Mouse (Mus musculus): ENCODE measurements around the gene Tmem219.
A peak's percentile ranks its signal among the peaks of the same experiment; 100 is the strongest.

Gene Tmem219

GRCm38 (mm10) chr7:126862147-126862784, 60.5 kb downstream of the Tmem219 start, which contains the start of gene Ino80e:
Ino80e (minus strand) TSS chr7:126862377.
- DNase-seq (ENCODE audit: low spot score in 2 of 2), result peak; percentile 86 to 92

- peak; percentile 94 to 96 for DNase-seq (ENCODE audit: low spot score in 2 of 2)
Observed at GRCm38 (mm10) chr7:126861429-126862130, 61.1 kb downstream of the Tmem219 start, which contains the start of gene Hirip3. Hirip3 (plus strand) TSS chr7:126861972.

DNA sequence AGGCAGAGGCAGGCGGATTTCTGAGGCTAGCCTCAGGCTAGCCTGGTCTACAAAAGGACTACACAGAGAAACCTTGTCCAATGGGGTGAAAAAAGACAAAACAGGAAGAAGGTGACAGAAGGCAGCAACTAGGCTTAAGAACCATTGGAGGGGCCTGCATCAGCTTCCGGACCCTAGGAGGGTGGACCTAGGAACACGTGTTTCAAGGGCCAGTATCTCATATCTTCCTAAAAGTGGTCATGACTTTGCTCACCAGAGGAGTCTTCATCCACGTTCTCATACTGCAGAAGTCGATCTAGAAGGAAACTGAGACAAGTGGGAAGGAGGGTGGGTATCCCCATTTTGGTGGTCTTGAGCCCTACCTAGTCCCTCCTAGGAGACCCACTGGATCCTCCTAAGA, 61.7 kb downstream of the Tmem219 start:
- no peak for DNase-seq (ENCODE audit: low spot score in 2 of 2)

- peak in 1 of 2 experiments; percentile 17 for DNase-seq (ENCODE audit: low spot score in 2 of 2)
Observed at GRCm38 (mm10) chr7:126856741-126857420, 65.8 kb downstream of the Tmem219 start.

DNA sequence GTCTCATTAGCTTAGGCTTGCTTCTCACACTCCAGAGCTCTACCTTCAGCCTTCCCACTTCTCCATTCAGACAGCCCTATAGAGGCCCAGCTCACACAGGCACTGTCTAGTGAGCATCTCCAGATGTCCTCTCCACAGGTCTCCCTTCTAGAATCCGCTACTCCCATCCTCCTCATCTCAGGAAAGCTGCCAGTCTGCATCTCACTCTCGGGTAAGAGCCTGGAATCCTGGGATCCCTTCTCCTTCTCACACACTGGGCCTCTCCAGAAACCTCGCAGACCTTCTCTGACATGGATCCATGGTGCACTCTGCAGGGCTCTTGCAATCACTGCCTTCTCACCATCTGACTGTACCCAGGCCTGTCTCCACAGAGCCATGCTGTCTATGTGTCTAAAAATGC, 67.1 kb downstream of the Tmem219 start:
- no peak for DNase-seq (ENCODE audit: low spot score in 2 of 2)

DNA sequence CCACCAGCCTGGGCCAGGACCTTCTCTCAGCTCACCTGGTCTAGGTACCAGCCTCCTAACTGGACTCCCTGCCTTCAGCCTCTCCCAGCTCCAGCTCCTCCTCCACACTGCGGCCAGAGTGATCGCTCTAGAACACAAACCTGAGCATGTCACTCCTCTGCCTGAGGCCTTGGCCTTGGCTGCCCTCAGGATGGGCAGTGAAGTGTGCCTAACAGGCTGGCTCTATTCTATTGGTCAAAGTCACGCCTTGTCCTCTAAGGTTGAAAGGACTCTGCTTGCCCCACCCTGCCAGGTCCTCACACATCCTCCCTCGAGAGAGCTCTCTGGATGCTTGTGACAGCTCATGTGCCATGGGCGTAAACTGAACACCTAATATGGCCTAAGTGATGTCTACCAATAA, 69.3 kb downstream of the Tmem219 start:
- DNase-seq (ENCODE audit: low spot score in 2 of 2), result no peak

- no peak for DNase-seq (ENCODE audit: low spot score in 2 of 2)
Observed at GRCm38 (mm10) chr7:126851192-126851591, 71.5 kb downstream of the Tmem219 start.

DNA sequence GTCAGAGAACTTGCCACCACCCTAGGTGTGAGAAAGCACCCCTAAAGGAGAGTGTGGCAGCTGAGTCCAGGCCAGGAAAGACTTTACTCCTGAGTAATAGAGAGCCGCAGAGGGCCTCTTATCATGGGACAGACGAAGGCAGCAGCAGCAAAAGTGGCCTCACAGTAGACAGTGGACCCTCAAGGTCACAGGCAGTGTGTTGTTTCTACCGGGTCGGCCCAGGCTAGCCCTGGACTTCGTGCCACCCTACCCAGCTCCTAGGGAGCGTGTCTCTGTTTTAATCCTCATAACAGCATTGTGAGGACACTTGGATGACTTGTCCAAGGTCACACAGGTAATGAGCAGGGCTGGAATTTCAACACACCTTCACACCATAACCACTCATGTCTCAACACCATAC, 72.6 kb downstream of the Tmem219 start:
- DNase-seq (ENCODE audit: low spot score in 2 of 2), result no peak

DNA sequence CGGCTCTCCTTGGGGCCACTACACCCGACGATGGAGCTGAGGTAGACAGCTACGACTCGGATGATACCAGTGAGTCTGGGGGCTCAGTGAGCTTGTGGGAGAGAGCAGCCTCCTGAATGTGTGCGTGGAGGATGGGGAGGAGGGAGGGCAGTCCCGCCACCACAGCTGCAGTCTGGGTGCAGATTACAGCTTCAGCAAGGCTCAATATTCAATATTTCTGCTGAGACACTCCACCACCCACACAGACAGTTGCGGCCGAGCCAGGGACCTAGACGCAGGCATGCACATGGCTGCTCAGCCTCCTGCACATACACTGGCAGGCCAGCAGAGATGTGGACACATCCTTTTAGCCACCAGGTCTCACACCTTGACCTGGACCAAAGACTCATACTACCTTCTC, 73.9 kb downstream of the Tmem219 start:
- DNase-seq (ENCODE audit: low spot score in 2 of 2), result no peak

GRCm38 (mm10) chr7:126847421-126848398, 75.0 kb downstream of the Tmem219 start:
- no peak for DNase-seq (ENCODE audit: low spot score in 2 of 2)

GRCm38 (mm10) chr7:126847116-126847420, 75.6 kb downstream of the Tmem219 start, which contains the start of gene Doc2a:
Doc2a (plus strand) TSS chr7:126847416.
- DNase-seq (ENCODE audit: low spot score in 2 of 2), result no peak

GRCm38 (mm10) chr7:126845516-126845915, 77.2 kb downstream of the Tmem219 start:
- DNase-seq (ENCODE audit: low spot score in 2 of 2), result no peak

GRCm38 (mm10) chr7:126843276-126843675, 79.4 kb downstream of the Tmem219 start:
- DNase-seq (ENCODE audit: low spot score in 2 of 2), result no peak

All from spleen, postnatal 36 days (tissue).